Mouse (Mus musculus) heart, embryonic 15.5 days (tissue): Measurements from ENCODE around the gene Camta1. TPM values are rescaled to one million over a fixed set of nuclear protein-coding genes. Genes with fewer than 3 reads are reported as not detected.

Experiments used
- ATAC-seq: fragments of 200-750 bp; cut with Nextera tagmentation; replicated peaks from 2 replicates; pipeline ENCODE4 v1.8.0; 2017; ENCODE audit warnings: low read depth, moderate TSS enrichment; ENCODE audit not compliant: insufficient number of reproducible peaks, insufficient read depth, low FRiP score
- H3K27ac ChIP-seq: fragments of 300-500 bp; sonication (generic); 2 replicates; pipeline ENCODE4 v1.5.1; 2015; ENCODE audit warnings: mild to moderate bottlenecking, inconsistent platforms
- H3K27me3 ChIP-seq: fragments of 300-500 bp; sonication (generic); 2 replicates; pipeline ENCODE4 v1.6.1; 2015; ENCODE audit warnings: inconsistent platforms
- H3K36me3 ChIP-seq: fragments of 300-500 bp; sonication (generic); 2 replicates; pipeline ENCODE4 v1.6.1; 2015; ENCODE audit warnings: mild to moderate bottlenecking, inconsistent platforms
- H3K4me1 ChIP-seq: fragments of 300-500 bp; sonication (generic); replicated peaks from 2 replicates; pipeline ENCODE4 v1.6.1; 2015; ENCODE audit warnings: inconsistent platforms
- H3K4me2 ChIP-seq: fragments of 300-500 bp; sonication (generic); 2 replicates; pipeline ENCODE4 v1.6.1; 2015; ENCODE audit warnings: inconsistent platforms, mild to moderate bottlenecking, moderate library complexity
- H3K4me3 ChIP-seq: fragments of 300-500 bp; sonication (generic); 2 replicates; pipeline ENCODE4 v1.5.1; 2015; ENCODE audit warnings: mild to moderate bottlenecking, inconsistent platforms
- H3K9ac ChIP-seq: fragments of 300-500 bp; sonication (generic); 2 replicates; pipeline ENCODE4 v1.6.1; 2015; ENCODE audit warnings: mild to moderate bottlenecking, inconsistent platforms
- H3K9me3 ChIP-seq: fragments of 300-500 bp; sonication (generic); replicated peaks from 2 replicates; pipeline ENCODE4 v1.6.1; 2016; ENCODE audit warnings: inconsistent platforms
- WGBS: fragments of 180-500 bp; shearing (Covaris S2); methylation state at CpG from one replicate; pipeline ENCODE4 v1.1.7; 2015; ENCODE audit warnings: mixed read lengths; 5-methylcytosine and 5-hydroxymethylcytosine counted together
- polyA plus RNA-seq: library from polyadenylated mRNA; unstranded; fragments of >200 nt; fragmentation: Nextera tagmentation; extraction: Ambion mirVana; gene quantifications from 2 replicates; pipeline ENCODE4 v1.2.1, GENCODE M21; 2015

The Camta1 gene
- polyA plus RNA-seq, 1 experiment from 2014 or later = 165 TPM

GRCm38 (mm10) chr4:151632321-151632720 is 229.4 kb downstream of the Camta1 start:
- Histone ChIP-seq H3K4me2 (no peak overlapping the region), H3K9me3 (no peaks in the 10 kb centered on the region), H3K4me3 (no peak overlapping the region), H3K4me1 (peaks cover 24% of the 10 kb centered on the region), H3K9ac (no peak overlapping the region), H3K27ac (no peak overlapping the region), H3K36me3 (no peaks in the 10 kb centered on the region), H3K27me3 (peaks cover 7% of the 10 kb centered on the region; the same call in 1 of the 2 replicates)
- WGBS = 75% methylated on average over 6 of the region's 6 CpGs
- ATAC-seq = no peak

- 69% methylated on average over 10 of the region's 10 CpGs for WGBS
- no peak for ATAC-seq
Observed at GRCm38 (mm10) chr4:151630664-151631063, 231.0 kb downstream of the Camta1 start.

GRCm38 (mm10) chr4:151630231-151630630 is 231.4 kb downstream of the Camta1 start:
- Histone ChIP-seq H3K9me3 (no peaks in the 10 kb centered on the region), H3K9ac (no peak overlapping the region), H3K27me3 (peaks cover 7% of the 10 kb centered on the region; the same call in 1 of the 2 replicates), H3K4me3 (no peak overlapping the region), H3K4me1 (peaks cover 18% of the 10 kb centered on the region), H3K27ac (no peak overlapping the region), H3K4me2 (no peak overlapping the region), H3K36me3 (no peaks in the 10 kb centered on the region)
- WGBS = 48% methylated on average over 3 of the region's 3 CpGs
- no peak for ATAC-seq

More at GRCm38 (mm10) chr4:151630664-151631063, 231.0 kb downstream of the Camta1 start:
- H3K4me1 ChIP-seq = peaks cover 22% of the 10 kb centered on the region
- H3K9me3 ChIP-seq = no peaks in the 10 kb centered on the region
- no peak overlapping the region for H3K27ac ChIP-seq
- no peaks in the 10 kb centered on the region for H3K36me3 ChIP-seq
- H3K4me2 ChIP-seq = no peak overlapping the region
- no peak overlapping the region for H3K9ac ChIP-seq
- peaks cover 7% of the 10 kb centered on the region; the same call in 1 of the 2 replicates for H3K27me3 ChIP-seq
- no peak overlapping the region for H3K4me3 ChIP-seq

DNA sequence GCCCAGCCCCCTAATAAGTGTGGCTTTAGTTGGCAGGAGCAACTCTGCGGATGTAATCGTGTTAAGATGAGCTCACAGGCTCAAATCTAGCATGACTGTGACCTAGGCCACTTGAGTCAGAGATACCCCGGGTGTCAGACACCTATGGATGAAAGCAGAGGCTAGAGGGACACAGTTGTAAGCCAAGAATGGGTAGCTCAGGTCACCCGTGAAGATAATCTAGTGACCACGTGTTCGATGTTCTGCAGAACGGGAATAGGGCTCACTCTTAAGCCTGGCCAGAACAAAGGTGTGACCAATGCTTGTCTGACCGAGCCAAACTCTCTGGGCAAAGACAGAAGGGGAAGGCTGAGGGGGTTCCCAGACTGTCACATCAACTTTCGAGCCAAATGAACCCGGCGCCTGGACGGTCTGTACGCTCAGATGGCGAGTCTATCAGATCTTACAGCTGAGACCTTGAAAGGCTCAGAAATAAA is 242.1 kb downstream of the Camta1 start:
- H3K9ac ChIP-seq = no peak overlapping the region
- H3K4me2 ChIP-seq = no peak overlapping the region
- no peak overlapping the region for H3K27ac ChIP-seq
- WGBS = 49% methylated on average over 14 of the region's 14 CpGs
- H3K9me3 ChIP-seq = peaks cover 3% of the 10 kb centered on the region; the same call in 1 of the 2 replicates
- no peaks in the 10 kb centered on the region for H3K27me3 ChIP-seq
- peak; percentile 53; the same call in 1 of the 2 replicates for ATAC-seq
- H3K4me1 ChIP-seq = peaks cover 13% of the 10 kb centered on the region
- no peak overlapping the region for H3K4me3 ChIP-seq
- no peaks in the 10 kb centered on the region for H3K36me3 ChIP-seq

DNA sequence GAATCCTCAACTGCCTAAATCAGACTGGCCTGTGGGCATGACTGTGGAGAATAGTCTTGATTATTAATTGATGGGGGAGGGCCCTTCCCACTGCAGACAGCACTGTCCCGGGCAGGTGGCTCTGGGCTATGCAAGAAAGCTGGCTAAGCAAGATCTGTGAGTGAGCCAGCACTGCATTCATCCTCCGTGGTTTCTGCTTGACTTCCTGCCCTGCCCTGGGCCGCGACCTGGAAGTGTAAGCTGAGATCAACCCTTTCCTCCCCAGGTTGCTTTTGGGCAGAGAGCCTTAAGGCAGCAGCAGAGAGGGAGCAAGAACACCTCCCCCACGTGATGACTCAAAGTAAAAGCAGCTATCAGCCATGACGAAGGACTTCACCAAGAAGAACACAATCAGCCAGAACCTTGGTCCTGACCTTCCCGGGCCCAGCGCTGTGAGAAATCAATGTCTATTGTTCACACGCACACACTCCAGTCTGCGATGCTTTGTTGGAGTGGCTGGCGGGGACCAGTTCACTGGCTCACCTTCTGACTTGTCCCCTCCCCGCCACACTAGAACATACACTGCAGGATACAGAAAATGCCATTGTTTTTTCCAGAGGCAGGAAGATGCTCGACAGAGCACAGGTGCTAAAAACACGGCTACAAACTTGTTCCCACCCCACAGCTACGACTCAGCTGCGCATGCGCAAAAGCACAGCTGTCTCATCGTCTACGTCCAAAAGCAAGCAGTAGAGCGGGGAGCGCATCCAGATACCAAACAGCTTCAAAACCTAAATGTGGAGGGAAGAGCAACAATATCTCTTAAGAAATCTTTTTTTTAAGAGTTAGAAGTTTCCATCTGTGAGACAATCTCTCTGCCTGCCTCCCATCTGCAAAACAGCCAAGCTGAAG is 243.0 kb downstream of the Camta1 start:
- Histone ChIP-seq H3K27me3 (no peaks in the 10 kb centered on the region), H3K36me3 (no peaks in the 10 kb centered on the region), H3K9me3 (peaks cover 4% of the 10 kb centered on the region; the same call in 1 of the 2 replicates), H3K9ac (no peak overlapping the region), H3K4me3 (no peak overlapping the region), H3K4me1 (peaks cover 13% of the 10 kb centered on the region), H3K27ac (no peak overlapping the region), H3K4me2 (no peak overlapping the region)
- 45% methylated on average over 21 of the region's 21 CpGs for WGBS
- no peak for ATAC-seq

DNA sequence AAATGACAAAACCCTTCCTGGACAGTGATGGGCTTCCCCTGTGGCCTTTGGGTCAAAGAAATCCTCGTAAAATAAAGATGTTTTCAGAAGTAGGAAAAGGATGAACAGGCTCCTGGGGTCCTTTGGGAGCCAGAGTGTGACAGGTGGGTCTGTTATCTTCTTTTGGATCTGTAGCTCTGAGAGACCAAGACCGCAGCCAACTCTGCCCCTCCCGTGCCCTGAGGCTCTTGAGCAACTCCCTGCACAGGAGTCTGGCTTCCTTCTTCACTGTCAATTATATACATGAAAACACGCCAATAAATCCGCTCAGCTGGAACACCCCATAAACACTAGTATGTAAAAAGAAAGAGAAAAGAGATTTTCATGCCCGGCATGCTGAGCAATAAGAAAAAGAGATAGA is 250.1 kb downstream of the Camta1 start:
- Histone ChIP-seq H3K4me3 (no peak overlapping the region), H3K27me3 (0 out of 2 replicates have a peak, but pooled peaks cover 3% of the 10 kb centered on the region), H3K27ac (no peak overlapping the region), H3K4me2 (no peak overlapping the region), H3K9ac (no peak overlapping the region), H3K9me3 (peaks cover 4% of the 10 kb centered on the region; the same call in 1 of the 2 replicates), H3K4me1 (no peaks in the 10 kb centered on the region), H3K36me3 (no peaks in the 10 kb centered on the region)
- 72% methylated on average over 6 of the region's 6 CpGs for WGBS
- no peak for ATAC-seq

- 18% methylated on average over 8 of the region's 8 CpGs for WGBS
- 0 out of 2 replicates have a peak, but pooled peaks cover 3% of the 10 kb centered on the region for H3K27me3 ChIP-seq
- H3K9me3 ChIP-seq = peaks cover 4% of the 10 kb centered on the region; the same call in 1 of the 2 replicates
- H3K9ac ChIP-seq = no peak overlapping the region
- no peaks in the 10 kb centered on the region for H3K36me3 ChIP-seq
- no peak overlapping the region for H3K4me2 ChIP-seq
- no peak overlapping the region for H3K27ac ChIP-seq
- ATAC-seq = no peak
- H3K4me1 ChIP-seq = no peaks in the 10 kb centered on the region
- H3K4me3 ChIP-seq = no peak overlapping the region
Observed at GRCm38 (mm10) chr4:151610266-151610665, 251.4 kb downstream of the Camta1 start.

- Histone ChIP-seq H3K27ac (no peak overlapping the region), H3K27me3 (0 out of 2 replicates have a peak, but pooled peaks cover 3% of the 10 kb centered on the region)
Observed at GRCm38 (mm10) chr4:151604907-151605306, 256.8 kb downstream of the Camta1 start.

DNA sequence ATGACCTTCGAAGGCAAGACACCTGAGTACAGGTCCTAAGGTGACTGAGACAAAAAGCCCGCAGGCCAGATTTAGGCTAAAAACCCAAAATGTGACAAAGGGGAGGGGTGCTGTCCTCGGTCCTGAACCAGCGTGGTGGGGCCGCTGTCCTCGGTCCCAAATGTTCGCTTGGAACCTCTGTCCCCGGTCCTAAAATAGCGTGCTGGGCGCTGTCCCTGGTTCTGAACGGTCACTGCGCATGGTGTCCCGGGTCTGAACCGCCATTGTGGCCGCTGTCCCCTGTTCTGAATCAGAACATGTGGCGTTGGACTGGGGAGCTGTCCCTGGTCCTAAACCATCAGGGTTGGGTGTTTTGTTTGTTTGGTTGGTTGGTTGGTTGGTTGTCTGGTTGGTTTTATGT is 257.2 kb downstream of the Camta1 start:
- ATAC-seq = peak; percentile 87
- WGBS = 9% methylated on average over 16 of the region's 16 CpGs

More at GRCm38 (mm10) chr4:151604907-151605306, 256.8 kb downstream of the Camta1 start:
- WGBS = 24% methylated on average over 6 of the region's 6 CpGs
- H3K4me2 ChIP-seq = no peak overlapping the region
- no peaks in the 10 kb centered on the region for H3K4me1 ChIP-seq
- H3K9me3 ChIP-seq = no peaks in the 10 kb centered on the region
- H3K9ac ChIP-seq = no peak overlapping the region
- H3K36me3 ChIP-seq = no peaks in the 10 kb centered on the region
- peak; percentile 61; the same call in 1 of the 2 replicates for ATAC-seq
- H3K4me3 ChIP-seq = no peak overlapping the region

DNA sequence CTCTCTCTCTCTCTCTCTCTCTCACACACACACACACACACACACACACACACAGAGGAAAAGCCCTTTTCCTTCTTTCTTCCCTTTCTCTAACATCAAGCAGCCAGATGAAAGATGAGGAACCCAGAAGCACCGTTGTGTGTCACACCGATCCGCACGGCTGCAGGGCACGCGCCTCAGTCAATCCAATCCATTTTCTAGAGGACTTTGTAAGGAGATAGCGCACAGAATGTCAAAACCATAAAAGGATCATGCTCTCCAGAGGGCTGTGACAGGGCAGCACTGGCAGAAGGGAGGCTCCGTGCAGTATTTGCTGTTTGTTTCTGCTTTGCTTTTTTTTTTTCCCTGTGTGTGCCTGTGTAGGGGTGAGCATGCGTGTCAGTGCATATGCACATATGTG is 258.1 kb downstream of the Camta1 start:
- Histone ChIP-seq H3K4me1 (no peaks in the 10 kb centered on the region), H3K9me3 (no peaks in the 10 kb centered on the region), H3K4me3 (no peak overlapping the region), H3K36me3 (no peaks in the 10 kb centered on the region), H3K4me2 (no peak overlapping the region), H3K27me3 (no peaks in the 10 kb centered on the region), H3K9ac (no peak overlapping the region), H3K27ac (no peak overlapping the region)
- no peak for ATAC-seq
- WGBS = 84% methylated on average over 9 of the region's 9 CpGs

More for the DNA sequence above, 257.2 kb downstream of the Camta1 start:
- Histone ChIP-seq H3K9ac (no peak overlapping the region), H3K36me3 (no peaks in the 10 kb centered on the region), H3K27me3 (0 out of 2 replicates have a peak, but pooled peaks cover 3% of the 10 kb centered on the region), H3K9me3 (no peaks in the 10 kb centered on the region), H3K4me3 (no peak overlapping the region), H3K4me2 (no peak overlapping the region), H3K27ac (no peak overlapping the region), H3K4me1 (no peaks in the 10 kb centered on the region)

GRCm38 (mm10) chr4:151595116-151595515 is 266.6 kb downstream of the Camta1 start:
- no peak for ATAC-seq
- H3K27me3 ChIP-seq = no peaks in the 10 kb centered on the region
- H3K4me3 ChIP-seq = no peak overlapping the region
- no peaks in the 10 kb centered on the region for H3K9me3 ChIP-seq
- H3K4me2 ChIP-seq = no peak overlapping the region
- H3K27ac ChIP-seq = no peak overlapping the region
- H3K4me1 ChIP-seq = no peaks in the 10 kb centered on the region
- H3K9ac ChIP-seq = no peak overlapping the region
- 52% methylated on average over 8 of the region's 8 CpGs for WGBS
- no peaks in the 10 kb centered on the region for H3K36me3 ChIP-seq
